Mouse (Mus musculus) gastrocnemius, adult 2 months (tissue): ENCODE measurements around the gene Caps2. TPM values are rescaled to one million over a fixed set of nuclear protein-coding genes. Genes with fewer than 3 reads are reported as not detected.

Experiments
- DNase-seq: peaks from one replicate; pipeline ENCODE4 v3.0.0; 2022
- H3K27ac ChIP-seq: fragments of 200-600 bp; 2 replicates; pipeline ENCODE4 v1.8.1; 2022; ENCODE audit warnings: mild to moderate bottlenecking
- H3K4me3 ChIP-seq: fragments of 200-600 bp; 2 replicates; pipeline ENCODE4 v1.8.1; 2022; ENCODE audit warnings: mild to moderate bottlenecking, moderate library complexity
- CTCF ChIP-seq: fragments of 200-600 bp; IDR thresholded peaks from 2 replicates; pipeline ENCODE4 v1.8.1; 2022; ENCODE audit warnings: antibody characterized with exemption, mild to moderate bottlenecking, moderate library complexity
- intact Hi-C: fragments of 180-260 bp; cut with DNase I; formaldehyde crosslinking; loops from one replicate; pipeline ENCODE4 v1.15.1; 2025
- total RNA-seq, 2 experiments: library from RNA; stranded (reverse); gene quantifications; 2 replicates each; pipeline ENCODE4 v1.2.3; 2021

Caps2 gene
- total RNA-seq, 2 experiments from 2014 or later, result not detected

DNA sequence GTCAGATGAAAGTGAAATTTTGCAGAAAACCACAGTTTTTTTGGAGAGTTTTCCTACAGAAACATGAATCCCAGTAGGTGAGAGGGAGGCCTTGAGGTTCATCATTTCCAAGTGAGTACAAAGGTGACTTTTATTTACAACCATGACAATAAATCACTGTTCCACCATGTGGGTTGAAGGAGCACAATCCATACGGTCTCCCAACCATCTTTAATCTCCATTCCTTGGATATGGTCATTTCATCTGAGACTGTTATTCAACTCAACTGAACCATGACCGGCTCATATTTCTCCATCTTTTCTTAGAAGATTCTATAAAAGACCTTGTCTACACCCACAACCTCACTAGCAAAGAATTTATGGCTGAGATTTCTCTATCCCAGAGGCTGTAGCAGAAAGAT lies 84.9 kb downstream of the Caps2 start:
- intact Hi-C loops, result no loop called here
- no peak for DNase-seq
- Histone ChIP-seq H3K27ac (no peak overlapping the region), H3K4me3 (no peak overlapping the region)
- TF ChIP-seq CTCF, result no peak

DNA sequence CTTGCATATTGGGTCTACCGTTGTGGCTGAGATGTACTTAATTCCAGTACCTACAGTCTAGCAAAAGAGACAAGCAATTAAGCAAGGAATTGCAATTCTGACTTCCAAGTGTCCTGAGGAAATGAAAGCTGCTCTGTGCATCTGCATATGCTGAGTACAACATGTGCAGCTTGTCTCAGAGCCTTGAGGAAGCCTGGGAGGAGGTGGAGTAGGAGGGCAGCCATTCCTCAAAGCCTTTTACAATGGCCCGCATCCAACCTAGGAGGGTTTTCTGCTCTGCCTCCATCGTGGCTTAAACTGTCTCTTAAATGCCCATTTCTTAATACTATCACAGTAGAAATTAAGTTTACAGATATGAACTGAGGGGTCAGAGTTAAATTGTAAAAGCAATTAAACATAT lies 100.0 kb downstream of the Caps2 start:
- intact Hi-C loops, result no loop called here
- Histone ChIP-seq H3K27ac (no peak overlapping the region), H3K4me3 (no peak overlapping the region)
- no peak for TF ChIP-seq CTCF
- no peak for DNase-seq

Other genes with a start within 250 kb of the Caps2 start
- 10 to 100 TPM; 27.4 to 29.5 TPM for gene Krr1, start 191.0 kb upstream of the Caps2 start, total RNA-seq
- under 1 TPM in 1 of 2 experiments, not detected in 1; 0.20 TPM for gene Glipr1, start 161.0 kb upstream of the Caps2 start, total RNA-seq
- gene Glipr1l1, start 103.4 kb upstream of the Caps2 start, total RNA-seq, result not detected
- gene Glipr1l2, start 80.3 kb upstream of the Caps2 start, total RNA-seq, result not detected
- gene Glipr1l3, start 3.3 kb upstream of the Caps2 start, total RNA-seq, result not detected
- under 1 TPM; 0.13 to 0.28 TPM for gene Kcnc2, start 107.5 kb downstream of the Caps2 start, total RNA-seq